Mouse (Mus musculus) midbrain, embryonic 11.5 days (tissue): ENCODE results near the gene 4930469K13Rik. TPM values are rescaled to one million over a fixed set of nuclear protein-coding genes. Genes with fewer than 3 reads are reported as not detected.

Source experiments
- ATAC-seq: fragments of 200-750 bp; cut with Nextera tagmentation; 2 replicates; pipeline ENCODE4 v1.8.0; 2017; ENCODE audit warnings: moderate TSS enrichment, moderate library complexity; ENCODE audit not compliant: low FRiP score
- DNase-seq: peaks from one replicate; pipeline ENCODE4 v3.0.0; 2015; ENCODE audit warnings: low spot score; ENCODE audit errors: missing footprints
- H3K27ac ChIP-seq: fragments of 300-500 bp; sonication (generic); 2 replicates; pipeline ENCODE4 v1.5.1; 2014; ENCODE audit warnings: low read depth, low read length
- H3K27me3 ChIP-seq: fragments of 300-500 bp; sonication (generic); 2 replicates; pipeline ENCODE4 v1.6.1; 2014; ENCODE audit warnings: mild to moderate bottlenecking, low read length, moderate library complexity, mixed read lengths; ENCODE audit not compliant: control insufficient read depth, insufficient read depth
- H3K36me3 ChIP-seq: fragments of 300-500 bp; sonication (generic); 2 replicates; pipeline ENCODE4 v1.6.1; 2014; ENCODE audit warnings: mild to moderate bottlenecking, low read length, moderate library complexity, mixed read lengths; ENCODE audit not compliant: control insufficient read depth, insufficient read depth
- H3K4me1 ChIP-seq: fragments of 300-500 bp; sonication (generic); 2 replicates; pipeline ENCODE4 v1.6.1; 2014; ENCODE audit warnings: low read length; ENCODE audit not compliant: control insufficient read depth, insufficient read depth
- H3K4me2 ChIP-seq: fragments of 300-500 bp; sonication (generic); 2 replicates; pipeline ENCODE4 v1.6.1; 2014; ENCODE audit warnings: mild to moderate bottlenecking, moderate library complexity
- H3K4me3 ChIP-seq: fragments of 300-500 bp; sonication (generic); 2 replicates; pipeline ENCODE4 v1.5.1; 2014; ENCODE audit warnings: low read depth, low read length
- H3K9ac ChIP-seq: fragments of 300-500 bp; sonication (generic); 2 replicates; pipeline ENCODE4 v1.6.1; 2014; ENCODE audit warnings: low read length
- H3K9me3 ChIP-seq: fragments of 300-500 bp; sonication (generic); 2 replicates; pipeline ENCODE4 v1.6.1; 2016; ENCODE audit warnings: low read length; ENCODE audit not compliant: control insufficient read depth
- WGBS: fragments of 180-500 bp; shearing (Covaris S2); extraction: QIAGEN DNeasy Blood & Tissue Kit; methylation state at CpG from one replicate; pipeline ENCODE4 v1.1.7; 2014; 5-methylcytosine and 5-hydroxymethylcytosine counted together
- polyA plus RNA-seq: library from polyadenylated mRNA; unstranded; fragments of >200 nt; fragmentation: Nextera tagmentation; extraction: Ambion mirVana; gene quantifications from 2 replicates; pipeline ENCODE4 v1.2.1, GENCODE M21; 2014

Gene 4930469K13Rik
- polyA plus RNA-seq, 1 experiment from 2014 or later: not detected

DNA sequence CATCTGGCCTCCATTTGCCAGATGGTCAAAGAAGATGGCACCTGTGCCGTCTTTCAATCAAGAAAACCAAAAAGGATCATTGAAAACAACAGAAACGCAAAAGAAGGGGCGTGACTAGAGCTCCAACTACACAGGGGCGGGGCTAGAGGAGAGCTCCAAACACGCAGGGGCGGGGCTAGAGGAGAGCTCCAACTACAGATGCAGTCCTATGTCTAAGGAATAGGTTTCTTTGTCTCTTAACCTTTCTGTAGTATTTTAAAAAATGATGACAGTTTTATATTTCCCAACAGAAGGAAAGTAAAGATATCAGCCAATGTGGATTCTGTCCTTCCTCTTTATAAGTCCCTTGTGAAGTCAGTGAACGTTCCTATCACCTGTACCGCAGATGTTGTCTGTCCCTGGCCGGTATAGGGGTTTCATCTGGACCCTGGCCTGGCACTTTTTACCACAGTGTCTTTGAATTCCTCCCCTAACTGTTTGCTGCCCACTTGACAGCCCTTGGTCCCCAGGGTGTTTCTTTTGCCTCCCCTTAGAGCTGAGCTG is 153.5 kb downstream of the 4930469K13Rik start:
- DNase-seq: no peak
- 86% methylated on average over 9 of the region's 9 CpGs for WGBS

DNA sequence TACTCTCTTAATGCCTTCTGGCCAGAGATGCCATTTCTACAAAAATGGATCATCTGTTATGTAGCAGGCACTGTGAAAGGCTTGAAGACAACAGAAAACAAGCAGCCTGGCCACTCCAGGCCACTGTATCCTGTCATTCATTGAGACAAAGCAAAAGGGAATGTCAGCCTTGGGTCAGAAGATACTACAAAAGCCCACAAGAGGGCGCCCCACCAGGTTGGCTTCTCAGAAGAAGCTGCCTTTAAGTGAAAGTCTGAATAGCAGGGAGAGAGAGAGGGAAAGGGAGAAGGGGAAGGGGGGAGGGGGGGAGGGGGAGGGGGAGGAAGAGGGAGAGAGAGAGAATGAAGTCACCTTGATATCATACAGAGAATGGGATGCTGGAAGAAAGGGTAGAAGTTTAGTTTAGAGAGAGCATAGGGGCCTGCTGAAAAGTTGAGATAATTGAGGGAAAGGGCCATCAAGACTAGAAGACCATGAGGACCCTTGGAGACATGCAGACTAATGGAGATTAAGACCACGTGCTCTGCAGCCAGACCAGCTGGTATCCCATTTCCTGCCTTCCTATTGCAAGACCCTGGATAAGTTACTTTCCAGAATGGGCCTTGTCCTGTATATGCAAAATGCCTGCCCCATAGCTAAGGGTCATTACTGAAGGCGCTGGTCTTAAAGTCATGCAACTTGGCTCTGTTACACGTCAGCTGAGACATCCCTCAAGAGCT is 154.1 kb downstream of the 4930469K13Rik start:
- Histone ChIP-seq H3K4me2 (no peak overlapping the region), H3K4me1 (no peaks in the 10 kb centered on the region), H3K27me3 (no peaks in the 10 kb centered on the region), H3K36me3 (no peaks in the 10 kb centered on the region), H3K9ac (no peak overlapping the region), H3K9me3 (no peaks in the 10 kb centered on the region), H3K27ac (no peak overlapping the region), H3K4me3 (no peak overlapping the region)
- ATAC-seq (no peak), DNase-seq (peak; percentile 84)
- WGBS: 63% methylated on average over 4 of the region's 4 CpGs

More for the DNA sequence above, 153.5 kb downstream of the 4930469K13Rik start:
- Histone ChIP-seq H3K27ac (no peak overlapping the region), H3K36me3 (no peaks in the 10 kb centered on the region), H3K9ac (no peak overlapping the region), H3K27me3 (no peaks in the 10 kb centered on the region), H3K4me3 (no peak overlapping the region), H3K4me2 (no peak overlapping the region), H3K9me3 (no peaks in the 10 kb centered on the region), H3K4me1 (no peaks in the 10 kb centered on the region)
- ATAC-seq: no peak

DNA sequence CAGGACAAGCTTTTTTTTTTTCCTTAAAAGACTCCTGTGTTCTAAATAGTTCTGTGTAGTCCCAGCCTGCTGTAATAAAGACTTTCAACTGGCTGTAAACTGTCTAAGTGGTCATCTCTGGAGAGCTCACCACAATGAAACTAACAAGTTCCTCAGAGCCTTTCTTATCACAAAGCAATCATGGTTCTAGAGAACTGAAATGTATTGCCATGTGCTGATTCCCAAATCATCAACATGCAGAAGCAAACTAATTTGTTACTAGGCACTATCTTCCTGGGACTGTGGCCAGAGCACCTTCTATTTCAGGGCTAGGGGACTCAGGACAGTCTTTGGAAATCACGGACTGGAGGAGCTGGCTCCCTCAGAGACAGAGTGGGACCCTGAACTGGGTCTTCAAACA is 154.8 kb downstream of the 4930469K13Rik start:
- Histone ChIP-seq H3K4me3 (no peak overlapping the region), H3K9ac (no peak overlapping the region), H3K4me2 (no peak overlapping the region), H3K4me1 (no peaks in the 10 kb centered on the region), H3K27me3 (no peaks in the 10 kb centered on the region), H3K9me3 (no peaks in the 10 kb centered on the region), H3K36me3 (no peaks in the 10 kb centered on the region), H3K27ac (no peak overlapping the region)
- 72% methylated on average over 1 of the region's 1 CpGs for WGBS
- no peak for ATAC-seq
- no peak for DNase-seq

DNA sequence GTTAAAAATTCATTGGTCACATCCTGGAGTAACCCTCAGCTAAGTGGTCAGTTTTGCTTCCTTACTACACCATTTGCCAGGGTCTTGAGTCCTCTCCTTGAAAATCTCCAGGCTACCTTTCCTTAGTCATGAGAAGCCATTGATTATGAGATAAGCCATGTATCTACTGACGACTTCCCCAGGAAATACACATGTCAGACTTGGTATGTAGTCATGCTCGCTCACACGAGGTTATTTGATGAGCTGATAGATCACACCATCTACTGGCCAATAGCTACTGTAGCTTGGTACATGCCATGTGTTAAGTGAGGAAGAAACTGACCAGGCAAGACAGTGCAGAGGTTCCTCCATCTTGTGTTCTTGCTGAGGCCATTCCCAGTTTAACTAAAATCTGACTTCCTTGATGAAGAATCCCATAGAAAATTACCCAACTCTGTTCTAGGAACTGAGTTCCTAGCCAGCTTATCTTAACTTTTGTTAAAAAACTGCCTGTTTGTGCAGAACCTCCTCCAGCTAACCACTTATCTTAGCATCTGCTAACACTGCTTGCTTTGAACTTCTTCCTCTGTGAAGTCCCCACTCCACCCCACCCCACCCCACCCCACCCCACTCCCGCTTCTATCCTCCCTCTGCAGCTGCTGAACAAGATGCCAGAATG is 158.8 kb downstream of the 4930469K13Rik start:
- ATAC-seq: no peak
- Histone ChIP-seq H3K9me3 (no peaks in the 10 kb centered on the region), H3K4me2 (no peak overlapping the region), H3K27ac (no peak overlapping the region), H3K9ac (no peak overlapping the region), H3K4me1 (no peaks in the 10 kb centered on the region), H3K36me3 (no peaks in the 10 kb centered on the region), H3K27me3 (no peaks in the 10 kb centered on the region), H3K4me3 (no peak overlapping the region)
- 90% methylated on average over 4 of the region's 4 CpGs for WGBS
- no peak for DNase-seq

DNA sequence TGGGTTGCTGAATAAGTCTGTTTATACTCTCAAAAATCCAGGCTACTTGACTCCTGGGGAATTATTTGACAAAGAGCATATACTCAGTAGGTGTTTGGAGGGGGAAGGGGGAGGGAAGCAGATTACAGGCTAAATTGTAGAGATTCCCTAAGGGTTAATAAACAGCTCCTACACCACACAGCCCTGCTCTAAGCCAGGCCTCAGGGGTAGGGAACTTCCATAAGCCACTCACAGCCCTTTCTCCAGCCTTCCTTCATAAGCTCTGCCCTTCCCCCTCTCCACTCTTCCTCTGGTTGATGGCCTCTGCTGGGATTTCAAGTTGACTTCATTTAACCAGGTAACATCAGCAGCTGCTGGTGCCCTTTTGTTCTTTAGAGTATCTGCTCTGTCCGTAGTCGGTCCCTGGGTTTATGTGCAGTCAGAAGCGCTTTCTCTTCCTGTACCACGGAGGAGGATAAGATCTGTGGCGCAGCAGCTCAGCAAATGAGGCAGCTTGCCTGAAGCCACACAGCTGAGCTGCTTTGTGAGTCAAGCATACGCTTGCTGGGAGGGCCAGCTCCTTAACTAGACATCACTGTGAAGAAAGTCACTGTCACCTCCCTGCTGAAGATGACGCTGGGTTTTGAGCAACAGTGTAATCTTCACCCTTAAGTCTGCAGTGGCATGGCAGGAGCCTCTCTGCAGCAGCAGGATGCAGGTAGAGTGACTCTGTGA is 159.6 kb downstream of the 4930469K13Rik start:
- no peak overlapping the region for H3K27ac ChIP-seq
- 54% methylated on average over 7 of the region's 7 CpGs for WGBS
- no peak for ATAC-seq

DNA sequence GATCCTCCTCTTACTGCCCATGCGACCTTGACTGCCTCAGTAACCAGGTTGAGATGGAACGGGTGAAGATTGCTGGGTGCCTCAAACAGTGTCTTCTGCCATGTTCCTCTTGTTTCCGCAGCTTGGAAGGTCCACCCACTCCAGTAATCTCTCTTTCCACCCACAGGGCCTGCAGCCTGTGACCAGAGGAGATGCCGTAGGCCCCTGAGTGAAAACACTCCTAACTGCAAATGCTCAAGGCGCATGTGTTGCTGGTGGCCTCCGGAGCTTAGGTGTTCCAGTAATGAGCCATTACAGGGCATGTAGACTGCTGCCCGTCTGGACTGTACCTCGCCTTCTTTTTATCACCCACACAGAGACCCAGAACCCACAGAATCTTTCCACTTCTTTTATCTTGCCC is 160.7 kb downstream of the 4930469K13Rik start:
- peak; percentile 53 for DNase-seq
- Histone ChIP-seq H3K9me3 (no peaks in the 10 kb centered on the region), H3K9ac (no peak overlapping the region), H3K4me2 (no peak overlapping the region), H3K4me1 (no peaks in the 10 kb centered on the region), H3K4me3 (no peak overlapping the region), H3K36me3 (no peaks in the 10 kb centered on the region), H3K27ac (no peak overlapping the region), H3K27me3 (no peaks in the 10 kb centered on the region)
- 92% methylated on average over 8 of the region's 8 CpGs for WGBS
- ATAC-seq: no peak

More for the DNA sequence above, 159.6 kb downstream of the 4930469K13Rik start:
- peak; percentile 79 for DNase-seq
- H3K4me3 ChIP-seq: no peak overlapping the region
- H3K4me2 ChIP-seq: no peak overlapping the region
- no peaks in the 10 kb centered on the region for H3K36me3 ChIP-seq
- H3K4me1 ChIP-seq: no peaks in the 10 kb centered on the region
- H3K9me3 ChIP-seq: no peaks in the 10 kb centered on the region
- H3K27me3 ChIP-seq: no peaks in the 10 kb centered on the region
- no peak overlapping the region for H3K9ac ChIP-seq

DNA sequence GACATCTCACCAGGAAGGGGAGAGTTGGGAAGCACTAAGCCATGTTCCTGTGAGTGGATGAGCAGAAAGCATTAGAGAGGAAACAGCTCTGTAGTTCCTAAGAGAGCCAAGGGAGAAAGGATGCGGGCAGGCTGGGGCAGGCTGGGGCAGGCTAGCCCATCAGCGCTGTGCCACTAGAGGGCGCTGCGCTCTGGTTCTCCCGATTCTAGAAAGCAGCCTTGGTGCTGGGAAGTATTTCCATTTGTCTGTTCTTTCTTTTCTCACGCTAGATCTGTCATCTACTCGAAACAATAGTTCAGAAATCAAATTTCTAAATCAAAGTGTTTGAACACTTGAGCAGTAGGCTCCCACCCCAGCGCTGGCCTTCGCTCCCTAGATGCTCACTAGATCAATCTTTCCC is 164.1 kb downstream of the 4930469K13Rik start:
- H3K4me2 ChIP-seq: no peak overlapping the region
- 56% methylated on average over 9 of the region's 9 CpGs for WGBS
- H3K36me3 ChIP-seq: no peaks in the 10 kb centered on the region
- no peak overlapping the region for H3K4me3 ChIP-seq
- ATAC-seq (no peak), DNase-seq (peak; percentile 71)
- no peaks in the 10 kb centered on the region for H3K9me3 ChIP-seq
- no peaks in the 10 kb centered on the region for H3K4me1 ChIP-seq
- no peak overlapping the region for H3K9ac ChIP-seq
- no peak overlapping the region for H3K27ac ChIP-seq
- no peaks in the 10 kb centered on the region for H3K27me3 ChIP-seq

DNA sequence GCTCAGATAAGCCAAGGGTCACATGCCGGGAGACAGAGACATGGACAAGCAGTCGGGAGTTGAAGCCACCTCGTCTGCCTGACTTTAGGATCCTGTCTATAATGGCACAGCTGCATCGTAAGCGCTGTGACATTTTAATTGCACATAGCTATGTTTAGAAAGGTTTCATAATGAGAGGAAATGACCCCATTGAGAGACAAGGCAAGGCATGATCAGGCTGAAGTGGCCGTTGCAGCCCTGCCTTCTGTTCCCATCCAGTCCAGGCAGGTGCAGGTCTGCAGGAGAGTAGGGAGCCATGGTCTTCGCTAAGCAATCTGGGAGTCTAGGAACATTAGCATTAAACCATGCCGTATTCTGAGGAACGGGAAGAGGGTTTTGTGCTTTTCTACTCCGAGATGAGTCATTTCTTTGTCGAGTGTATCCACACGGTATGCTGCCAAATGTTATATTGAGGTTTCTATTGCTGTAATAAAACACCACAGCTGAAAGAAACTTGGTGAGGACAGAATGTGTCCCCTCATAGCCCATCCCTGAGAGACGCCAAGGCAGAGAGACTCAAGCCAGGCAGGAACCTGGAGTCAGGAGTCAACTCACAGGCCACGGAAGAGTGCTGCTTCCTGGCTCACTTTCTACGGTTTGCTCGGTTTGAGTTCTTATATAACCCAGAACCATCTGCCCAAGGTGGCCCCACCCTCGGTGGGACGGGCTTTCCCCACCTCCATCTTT is 165.8 kb downstream of the 4930469K13Rik start:
- Histone ChIP-seq H3K27ac (no peak overlapping the region), H3K4me1 (no peaks in the 10 kb centered on the region), H3K9ac (no peak overlapping the region), H3K4me2 (no peak overlapping the region), H3K36me3 (no peaks in the 10 kb centered on the region), H3K4me3 (no peak overlapping the region), H3K9me3 (no peaks in the 10 kb centered on the region), H3K27me3 (no peaks in the 10 kb centered on the region)
- DNase-seq (peak; percentile 82), ATAC-seq (peak; percentile 14; the same call in 1 of the 2 replicates)
- WGBS: 76% methylated on average over 18 of the region's 18 CpGs
